Mouse (Mus musculus) neural tube, embryonic 11.5 days (tissue): ENCODE results near the gene Sox2. TPM values are rescaled to one million over a fixed set of nuclear protein-coding genes. Genes with fewer than 3 reads are reported as not detected.

Experiments used
- ATAC-seq: fragments of 200-750 bp; cut with Nextera tagmentation; 2 replicates; pipeline ENCODE4 v1.8.0; 2017; ENCODE audit warnings: moderate number of reproducible peaks, mild to moderate bottlenecking, moderate TSS enrichment, moderate library complexity; ENCODE audit not compliant: insufficient read depth, low FRiP score, low TSS enrichment
- DNase-seq: peaks from one replicate; pipeline ENCODE4 v3.0.0-alpha.2; 2015; ENCODE audit warnings: low spot score
- H3K27ac ChIP-seq: fragments of 300-500 bp; sonication (generic); 2 replicates; pipeline ENCODE4 v1.5.1; 2014; ENCODE audit warnings: low read depth, mild to moderate bottlenecking, low read length
- H3K27me3 ChIP-seq: fragments of 300-500 bp; sonication (generic); 2 replicates; pipeline ENCODE4 v1.6.1; 2014; ENCODE audit warnings: mild to moderate bottlenecking, low read length, mixed read lengths; ENCODE audit not compliant: control insufficient read depth, insufficient read depth
- H3K36me3 ChIP-seq: fragments of 300-500 bp; sonication (generic); 2 replicates; pipeline ENCODE4 v1.6.1; 2014; ENCODE audit warnings: mild to moderate bottlenecking, low read length, moderate library complexity, mixed read lengths; ENCODE audit not compliant: control insufficient read depth, insufficient read depth
- H3K4me1 ChIP-seq: fragments of 300-500 bp; sonication (generic); 2 replicates; pipeline ENCODE4 v1.6.1; 2014; ENCODE audit warnings: low read length, mixed read lengths; ENCODE audit not compliant: control insufficient read depth, insufficient read depth
- H3K4me2 ChIP-seq: fragments of 300-500 bp; sonication (generic); 2 replicates; pipeline ENCODE4 v1.6.1; 2014; ENCODE audit warnings: low read depth, mild to moderate bottlenecking, moderate library complexity
- H3K4me3 ChIP-seq: fragments of 300-500 bp; sonication (generic); 2 replicates; pipeline ENCODE4 v1.5.1; 2014; ENCODE audit warnings: low read depth, low read length
- H3K9ac ChIP-seq: fragments of 300-500 bp; sonication (generic); 2 replicates; pipeline ENCODE4 v1.6.1; 2014; ENCODE audit warnings: mild to moderate bottlenecking, low read length
- H3K9me3 ChIP-seq: fragments of 300-500 bp; sonication (generic); 2 replicates; pipeline ENCODE4 v1.6.1; 2016; ENCODE audit warnings: low read length; ENCODE audit not compliant: control insufficient read depth
- WGBS: fragments of 180-500 bp; shearing (Covaris S2); extraction: QIAGEN DNeasy Blood & Tissue Kit; methylation state at CpG from one replicate; pipeline ENCODE4 v1.1.7; 2014; 5-methylcytosine and 5-hydroxymethylcytosine counted together
- polyA plus RNA-seq: library from polyadenylated mRNA; unstranded; fragments of >200 nt; fragmentation: Nextera tagmentation; extraction: Ambion mirVana; gene quantifications from 2 replicates; pipeline ENCODE4 v1.2.1, GENCODE M21; 2014

Gene Sox2
- polyA plus RNA-seq, 1 experiment from 2014 or later = 36.8 TPM

DNA sequence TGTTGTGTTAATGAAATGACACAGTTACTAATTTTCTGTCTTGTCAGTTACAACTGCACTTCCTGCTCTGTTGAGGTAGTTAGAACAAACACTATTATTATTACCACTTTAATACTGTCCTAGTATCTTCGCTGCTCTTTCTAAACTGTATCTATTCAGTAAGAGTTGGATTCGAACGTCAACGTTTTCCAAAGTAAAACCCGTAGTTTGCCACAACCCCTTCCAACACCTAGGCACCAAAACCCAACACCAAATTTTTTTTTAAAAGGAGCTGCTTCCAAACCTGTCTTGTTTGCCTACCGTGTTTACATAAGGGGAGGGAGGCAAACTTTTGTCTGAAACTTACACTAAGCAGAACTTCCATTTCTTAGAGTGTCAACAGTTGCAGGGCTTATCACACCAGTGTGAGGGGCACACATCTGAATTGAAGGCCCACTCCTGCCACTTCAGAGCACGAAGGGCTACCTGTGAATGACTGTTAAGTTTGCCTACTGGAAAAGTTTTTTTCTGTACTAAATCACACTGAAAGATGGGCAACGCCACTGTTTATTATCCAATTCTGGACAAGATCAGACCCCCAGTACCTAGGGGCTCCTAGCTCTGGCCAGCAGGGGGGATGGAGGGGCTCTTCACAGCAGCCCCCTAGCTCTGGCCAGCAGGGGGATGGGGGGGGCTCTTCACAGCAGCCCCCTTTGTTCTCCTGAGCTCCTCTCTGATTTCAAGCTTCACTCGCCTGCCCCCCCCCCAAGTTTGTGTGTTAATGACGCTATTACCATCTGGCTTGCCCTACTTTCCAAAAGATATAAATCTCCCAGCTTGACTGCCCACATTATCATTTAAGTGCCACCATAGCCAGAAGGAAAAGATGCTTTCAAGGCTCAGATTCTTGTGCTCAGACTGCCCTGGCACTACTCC, 15.8 kb downstream of the Sox2 start:
- Histone ChIP-seq H3K36me3 (no peaks in the 10 kb centered on the region), H3K27ac (peak overlapping the region; percentile 98), H3K9me3 (no peaks in the 10 kb centered on the region), H3K27me3 (peaks cover 29% of the 10 kb centered on the region), H3K4me3 (peak overlapping the region; percentile 36), H3K4me1 (peaks cover 28% of the 10 kb centered on the region), H3K4me2 (peak overlapping the region; percentile 83), H3K9ac (peak overlapping the region; percentile 33)
- 1% methylated on average over 10 of the region's 10 CpGs for WGBS
- DNase-seq = peak; percentile 79
- ATAC-seq = peak; percentile 61

DNA sequence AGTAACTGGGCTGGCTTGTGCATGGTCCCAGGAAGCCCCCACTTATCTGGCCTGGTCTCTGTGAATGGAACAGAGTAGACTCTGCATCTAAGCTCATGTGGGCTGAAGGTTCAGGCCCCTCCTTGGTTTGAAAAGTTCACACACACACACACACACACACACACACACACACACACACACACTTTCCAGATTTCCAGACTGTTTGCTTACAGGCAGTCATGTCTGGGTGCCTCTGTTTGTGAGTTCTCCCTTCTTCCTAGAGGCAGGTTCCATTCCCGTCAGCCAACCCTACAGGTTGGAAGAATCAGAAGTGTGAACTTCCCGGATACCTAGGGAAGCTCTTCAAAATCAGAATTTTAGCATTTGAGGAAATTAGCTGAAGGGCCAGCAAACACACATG, 17.0 kb downstream of the Sox2 start:
- no peaks in the 10 kb centered on the region for H3K36me3 ChIP-seq
- H3K4me2 ChIP-seq = peak overlapping the region; percentile 22; the same call in 1 of the 2 replicates
- no peak overlapping the region; the same call in 1 of the 2 replicates for H3K9ac ChIP-seq
- DNase-seq (no peak), ATAC-seq (0 out of 2 replicates have a peak, but pooled peaks have one; percentile 1)
- WGBS = 16% methylated on average over 2 of the region's 2 CpGs
- peaks cover 26% of the 10 kb centered on the region for H3K4me1 ChIP-seq
- no peak overlapping the region for H3K4me3 ChIP-seq
- H3K27ac ChIP-seq = peak overlapping the region; percentile 79
- H3K27me3 ChIP-seq = peaks cover 25% of the 10 kb centered on the region
- no peaks in the 10 kb centered on the region for H3K9me3 ChIP-seq

DNA sequence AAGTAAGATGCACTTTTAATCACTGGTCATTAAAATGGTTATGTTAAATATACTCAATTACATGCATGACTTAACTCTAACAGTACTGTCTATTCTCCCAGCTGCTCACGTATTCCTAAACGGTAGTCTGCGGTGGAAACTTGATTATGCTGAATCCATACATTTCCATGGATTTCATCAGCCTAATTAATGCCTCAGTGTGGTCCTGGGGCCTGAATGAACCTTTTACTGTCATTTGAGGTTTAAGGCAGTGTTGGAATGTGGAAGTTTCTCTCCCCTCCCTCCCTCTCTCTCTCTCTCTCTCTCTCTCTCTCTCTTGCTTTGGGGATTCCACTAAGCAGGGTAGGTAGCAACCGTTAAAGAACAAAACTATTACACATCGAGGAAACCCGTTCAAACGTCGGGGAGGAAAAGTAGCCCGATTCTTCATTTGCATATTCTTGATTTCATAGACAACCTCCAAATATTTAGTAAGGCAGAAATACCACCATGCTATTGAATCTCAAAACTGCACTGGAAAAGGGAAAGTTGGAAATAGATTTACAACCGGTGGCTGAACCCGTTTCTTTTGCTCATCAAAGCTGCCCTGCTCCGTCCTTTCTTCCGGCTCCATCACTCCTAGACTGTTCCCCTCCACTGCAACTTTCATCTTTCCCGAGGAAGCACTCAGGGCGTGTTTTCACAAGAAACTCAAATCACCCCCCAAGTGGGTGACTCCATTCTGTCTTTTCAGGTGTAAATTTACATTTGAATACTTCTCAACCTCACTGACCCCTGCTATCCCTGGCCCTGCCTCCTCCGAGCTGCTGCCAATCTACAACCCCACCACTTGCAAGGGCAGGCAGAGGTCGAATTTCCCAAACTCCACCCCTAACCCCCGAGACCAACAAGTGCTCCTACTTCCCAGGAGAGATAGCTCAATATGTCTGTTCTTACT, 17.9 kb downstream of the Sox2 start:
- 2% methylated on average over 18 of the region's 18 CpGs for WGBS
- Histone ChIP-seq H3K27ac (peak overlapping the region; percentile 36), H3K4me3 (no peak overlapping the region), H3K27me3 (peaks cover 20% of the 10 kb centered on the region; the same call in 1 of the 2 replicates), H3K4me1 (peaks cover 25% of the 10 kb centered on the region), H3K9ac (no peak overlapping the region), H3K9me3 (no peaks in the 10 kb centered on the region), H3K36me3 (no peaks in the 10 kb centered on the region), H3K4me2 (peak overlapping the region; percentile 3; the same call in 1 of the 2 replicates)
- DNase-seq (peak; percentile 44), ATAC-seq (peak; percentile 14; the same call in 1 of the 2 replicates)

DNA sequence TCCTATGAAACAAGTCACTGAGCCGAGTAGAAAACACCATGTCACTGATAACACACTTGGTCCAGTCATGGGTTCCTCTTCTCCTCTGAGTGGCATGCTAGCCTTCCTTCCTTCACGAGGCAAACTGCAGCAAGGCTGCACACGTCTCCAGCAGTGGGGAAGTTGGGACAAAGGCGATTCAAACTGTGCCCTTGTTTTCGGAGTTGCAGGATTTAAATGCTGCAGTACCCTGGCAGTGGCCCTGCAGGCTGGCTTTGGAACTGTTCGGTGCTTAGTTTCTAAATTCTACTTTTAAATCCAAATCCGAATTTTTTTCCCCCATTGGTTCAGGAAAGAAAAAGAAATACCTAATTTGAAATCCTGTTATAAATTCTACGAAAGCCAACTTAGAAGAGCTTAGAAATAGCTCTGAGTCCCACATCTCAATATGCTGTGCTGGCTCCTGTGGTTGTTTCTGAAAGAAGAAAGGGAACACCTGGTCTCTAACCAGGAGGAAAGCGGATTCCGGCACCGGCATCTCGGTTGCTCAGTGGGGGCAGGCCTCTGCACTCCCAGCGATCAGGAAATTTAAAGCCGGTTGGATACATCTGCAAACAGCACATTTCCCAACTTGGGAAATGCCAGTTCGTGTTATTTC, 20.9 kb downstream of the Sox2 start:
- no peaks in the 10 kb centered on the region for H3K36me3 ChIP-seq
- H3K9me3 ChIP-seq = no peaks in the 10 kb centered on the region
- no peak overlapping the region for H3K4me3 ChIP-seq
- peak; percentile 31 for DNase-seq
- no peak for ATAC-seq
- WGBS = 7% methylated on average over 15 of the region's 15 CpGs
- H3K27me3 ChIP-seq = peaks cover 12% of the 10 kb centered on the region; the same call in 1 of the 2 replicates
- H3K4me1 ChIP-seq = peaks cover 17% of the 10 kb centered on the region
- 0 out of 2 replicates have a peak overlapping the region, but pooled peaks have one; percentile 2 for H3K4me2 ChIP-seq
- peak overlapping the region; percentile 54; the same call in 1 of the 2 replicates for H3K27ac ChIP-seq
- peak overlapping the region; percentile 36 for H3K9ac ChIP-seq

GRCm38 (mm10) chr3:34678840-34679239, 28.6 kb downstream of the Sox2 start:
- Histone ChIP-seq H3K36me3 (no peaks in the 10 kb centered on the region), H3K4me2 (no peak overlapping the region), H3K27me3 (no peaks in the 10 kb centered on the region), H3K9me3 (no peaks in the 10 kb centered on the region), H3K9ac (no peak overlapping the region), H3K4me3 (no peak overlapping the region), H3K27ac (no peak overlapping the region), H3K4me1 (0 out of 2 replicates have a peak, but pooled peaks cover 6% of the 10 kb centered on the region)
- DNase-seq = peak; percentile 29
- WGBS = 5% methylated on average over 7 of the region's 7 CpGs
- no peak for ATAC-seq

DNA sequence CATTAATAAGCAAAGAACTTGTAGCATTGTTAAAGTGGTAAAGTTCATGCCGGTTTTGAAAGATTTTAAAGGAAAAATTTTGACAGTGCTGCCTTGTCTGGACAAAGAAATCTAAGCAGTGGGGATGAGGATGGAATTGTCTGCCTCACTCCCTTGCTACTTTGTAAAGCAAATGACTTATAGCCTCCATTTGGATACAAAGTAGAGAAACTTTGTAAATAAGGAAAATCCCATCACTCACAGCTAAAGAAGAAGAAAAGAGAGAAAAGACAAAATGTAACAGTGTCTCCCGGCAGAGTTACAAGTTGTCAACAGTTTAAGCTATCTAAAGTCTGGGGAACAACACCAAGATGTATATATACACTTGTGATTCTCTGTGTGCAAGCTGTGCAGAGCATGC, 29.2 kb downstream of the Sox2 start:
- ATAC-seq = no peak
- Histone ChIP-seq H3K27ac (0 out of 2 replicates have a peak overlapping the region, but pooled peaks have one; percentile 23), H3K27me3 (no peaks in the 10 kb centered on the region), H3K4me3 (no peak overlapping the region), H3K9me3 (no peaks in the 10 kb centered on the region), H3K36me3 (no peaks in the 10 kb centered on the region), H3K4me2 (no peak overlapping the region), H3K4me1 (0 out of 2 replicates have a peak, but pooled peaks cover 6% of the 10 kb centered on the region), H3K9ac (no peak overlapping the region)
- DNase-seq = no peak
- 39% methylated on average over 2 of the region's 2 CpGs for WGBS

- WGBS = 20% methylated on average over 3 of the region's 3 CpGs
- ATAC-seq = peak; percentile 68
- no peaks in the 10 kb centered on the region for H3K36me3 ChIP-seq
- H3K4me2 ChIP-seq = no peak overlapping the region
- 0 out of 2 replicates have a peak overlapping the region, but pooled peaks have one; percentile 23 for H3K27ac ChIP-seq
- H3K4me1 ChIP-seq = 0 out of 2 replicates have a peak, but pooled peaks cover 6% of the 10 kb centered on the region
- DNase-seq = peak; percentile 54
- no peaks in the 10 kb centered on the region for H3K9me3 ChIP-seq
- no peak overlapping the region for H3K9ac ChIP-seq
- H3K4me3 ChIP-seq = no peak overlapping the region
- no peaks in the 10 kb centered on the region for H3K27me3 ChIP-seq
Observed at GRCm38 (mm10) chr3:34679921-34680320, 29.7 kb downstream of the Sox2 start.

DNA sequence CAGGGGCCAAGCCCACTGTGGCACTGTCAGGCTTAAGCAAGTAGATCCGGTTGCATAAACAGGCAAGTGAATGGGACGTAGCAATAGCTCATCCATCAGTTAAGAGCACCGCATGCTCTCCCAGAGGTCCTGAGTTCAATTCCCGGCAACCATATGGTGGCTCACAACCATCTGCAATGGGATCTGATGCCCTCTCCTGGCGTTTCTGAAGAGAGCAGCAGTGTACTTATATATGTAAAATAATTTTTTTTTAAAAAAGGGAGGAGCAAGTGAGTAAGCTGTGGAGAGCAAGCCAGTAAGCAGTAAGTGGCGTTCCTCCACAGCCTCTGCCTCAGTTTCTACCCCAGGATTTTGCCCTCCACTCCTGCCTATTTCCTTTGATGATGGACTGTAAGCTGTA, 37.9 kb downstream of the Sox2 start:
- no peaks in the 10 kb centered on the region for H3K4me1 ChIP-seq
- no peaks in the 10 kb centered on the region for H3K27me3 ChIP-seq
- WGBS = 81% methylated on average over 6 of the region's 6 CpGs
- ATAC-seq (no peak), DNase-seq (no peak)
- no peak overlapping the region for H3K9ac ChIP-seq
- H3K9me3 ChIP-seq = no peaks in the 10 kb centered on the region
- H3K27ac ChIP-seq = no peak overlapping the region
- H3K36me3 ChIP-seq = no peaks in the 10 kb centered on the region
- H3K4me2 ChIP-seq = no peak overlapping the region
- H3K4me3 ChIP-seq = no peak overlapping the region
